Mouse (Mus musculus) thymus, adult 2 months (tissue): ENCODE measurements at regions not wholly inside any gene's neighbourhood (a gene's known extent, or its start where the extent isn't known, plus 50 kb on each side); places are given as distances from the start of the nearest gene placed in this dataset.

Experiments used
- CTCF ChIP-seq: fragments of 200-500 bp; IDR thresholded peaks from 2 replicates; pipeline ENCODE4 v1.5.1; 2012; ENCODE audit warnings: mild to moderate bottlenecking, control low read depth, low read length, moderate library complexity, borderline replicate concordance; ENCODE audit not compliant: control insufficient read depth, poor library complexity, insufficient read depth; ENCODE audit errors: extremely low read depth
- POLR2A ChIP-seq: fragments of 200-500 bp; IDR thresholded peaks from 2 replicates; pipeline ENCODE4 v1.6.1; 2012; ENCODE audit warnings: mild to moderate bottlenecking, low read length, control low read depth, moderate library complexity; ENCODE audit not compliant: control insufficient read depth, poor library complexity, insufficient read depth; ENCODE audit errors: extremely low read depth

DNA sequence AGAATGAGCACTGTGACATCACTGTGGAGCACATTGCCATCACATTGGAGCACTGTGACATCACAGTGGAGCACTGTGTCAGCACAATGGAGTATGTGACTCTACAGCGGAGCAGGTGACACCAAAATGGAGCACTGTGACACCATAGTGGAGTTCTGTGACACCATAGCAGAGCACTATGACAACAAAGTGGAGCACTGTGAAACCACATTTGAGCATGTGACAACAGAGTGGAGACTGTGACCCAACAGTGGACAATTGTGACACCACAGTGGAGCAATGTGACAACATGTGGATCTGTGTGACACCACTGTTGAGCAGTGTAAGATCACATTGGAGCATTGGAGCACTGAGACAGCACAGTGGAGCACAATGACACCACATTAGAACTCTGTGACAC is 87.2 kb upstream of the Vmn1r2 start:
- no peak for TF ChIP-seq CTCF
- no peak for TF ChIP-seq POLR2A
